Mouse (Mus musculus) hematopoietic stem cell, adult 5-6 weeks (primary cell): ENCODE results near the gene Fgfr1op. TPM values are rescaled to one million over a fixed set of nuclear protein-coding genes. Genes with fewer than 3 reads are reported as not detected.
A peak's percentile ranks its signal among the peaks of the same experiment; 100 is the strongest.

Source experiments
- ATAC-seq, 2 experiments: fragments of 125-278 bp in 1 of 2; replicated peaks in 1 of 2; 2 replicates each; pipeline ENCODE4 v1.8.0; 2016 to 2017; ENCODE audit warnings: inconsistent platforms in 2 of 2, mild to moderate bottlenecking in 2 of 2, moderate number of reproducible peaks in 2 of 2, low read depth in 1 of 2, moderate TSS enrichment in 1 of 2; ENCODE audit not compliant: low FRiP score in 2 of 2, poor library complexity in 2 of 2, severe bottlenecking in 2 of 2, insufficient read depth in 1 of 2, low TSS enrichment in 1 of 2
- total RNA-seq: library from RNA; stranded (forward); fragments of 172-1452, 232-1000 nt; gene quantifications from 2 replicates; pipeline ENCODE4 v1.2.3, GENCODE M21; 2017

The Fgfr1op gene
- total RNA-seq, 1 experiment from 2014 or later: 64.7 TPM

GRCm38 (mm10) chr17:8210170-8210569 lies 44.9 kb downstream of the Fgfr1op start:
- no peak for ATAC-seq

GRCm38 (mm10) chr17:8210675-8211074 lies 45.4 kb downstream of the Fgfr1op start:
- peak; percentile 51 to 52; a peak in 2 of 4 replicates for ATAC-seq

DNA sequence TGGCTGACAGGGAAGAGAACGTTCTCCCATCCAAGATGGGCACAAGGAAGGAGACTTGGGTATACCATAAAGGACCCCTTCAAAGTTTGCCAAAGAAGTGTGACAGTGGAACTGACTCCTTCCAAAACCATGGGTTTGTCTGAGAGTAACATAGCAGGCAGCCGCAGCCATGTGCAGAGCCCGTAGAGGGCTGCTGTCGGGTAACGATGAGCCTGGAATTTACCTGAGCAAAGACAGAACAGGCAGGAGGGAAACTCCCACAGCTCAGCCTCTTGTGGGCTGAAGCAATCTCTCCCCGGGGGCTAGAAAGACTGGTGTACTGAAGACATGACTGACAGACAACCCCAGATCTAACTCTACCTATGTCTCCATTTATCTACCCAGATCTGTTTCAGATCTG lies 46.1 kb downstream of the Fgfr1op start:
- no peak for ATAC-seq

DNA sequence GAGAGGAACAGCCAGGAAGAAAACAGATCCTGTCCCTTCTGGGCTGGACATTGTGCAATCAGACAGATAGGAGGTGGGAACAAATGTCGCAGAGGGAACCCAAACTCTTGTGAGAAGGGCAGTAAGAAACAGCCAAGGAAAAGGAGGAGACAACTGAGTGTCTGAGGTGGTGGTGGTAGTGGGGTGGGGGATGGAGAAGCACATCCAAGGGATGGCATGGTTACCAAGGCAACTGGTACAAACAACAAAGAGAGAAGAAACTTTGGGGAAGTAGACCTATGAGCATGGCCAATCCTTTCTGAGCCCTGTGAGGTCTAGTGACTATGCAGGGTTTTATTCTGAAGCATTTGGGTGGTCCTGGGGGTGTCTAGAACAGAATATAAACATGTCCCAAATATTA lies 49.1 kb downstream of the Fgfr1op start:
- peak; percentile 62 to 76 for ATAC-seq

GRCm38 (mm10) chr17:8215016-8215745 lies 49.9 kb downstream of the Fgfr1op start:
- ATAC-seq: no peak

GRCm38 (mm10) chr17:8223225-8223624 lies 57.9 kb downstream of the Fgfr1op start:
- no peak for ATAC-seq

DNA sequence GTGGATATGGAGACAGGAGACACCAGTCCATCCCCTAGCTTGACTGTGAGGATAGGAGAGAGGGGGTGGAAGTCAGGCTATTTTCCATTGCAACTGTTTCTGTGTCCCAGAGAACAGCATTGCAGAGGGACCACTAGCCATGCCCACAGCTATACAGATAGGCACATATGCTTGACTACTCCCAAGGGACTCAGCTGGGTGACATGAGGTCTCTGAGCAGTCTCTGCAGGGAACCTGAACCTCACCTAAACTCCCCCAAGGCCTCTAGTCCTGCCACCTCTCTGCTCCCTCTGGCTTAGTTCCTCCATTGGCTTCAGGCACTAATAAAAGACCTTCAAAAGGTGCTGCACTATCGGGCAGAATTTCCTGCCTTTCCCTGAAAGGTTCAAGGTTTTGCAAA lies 58.8 kb downstream of the Fgfr1op start:
- ATAC-seq: no peak

DNA sequence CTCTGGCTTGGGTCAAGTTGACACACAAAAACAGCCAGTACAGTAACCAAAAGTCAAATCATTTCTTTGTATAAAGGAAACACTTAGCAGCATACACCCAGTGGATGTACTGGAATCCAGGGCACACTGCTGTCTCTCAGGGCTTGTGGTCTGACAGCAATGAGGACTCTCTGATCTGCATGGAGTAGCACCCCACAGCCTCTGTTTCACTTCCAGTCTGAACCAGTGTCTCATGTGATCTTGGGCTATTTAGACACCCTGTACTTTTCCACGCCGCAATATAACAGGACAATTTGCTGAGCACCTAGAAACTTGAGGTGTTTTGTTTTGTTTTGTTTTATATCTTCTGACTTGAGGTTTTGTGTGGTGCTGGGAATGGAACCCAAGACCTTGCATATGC lies 59.9 kb downstream of the Fgfr1op start:
- no peak for ATAC-seq

GRCm38 (mm10) chr17:8225746-8226145 lies 60.4 kb downstream of the Fgfr1op start:
- ATAC-seq: no peak

DNA sequence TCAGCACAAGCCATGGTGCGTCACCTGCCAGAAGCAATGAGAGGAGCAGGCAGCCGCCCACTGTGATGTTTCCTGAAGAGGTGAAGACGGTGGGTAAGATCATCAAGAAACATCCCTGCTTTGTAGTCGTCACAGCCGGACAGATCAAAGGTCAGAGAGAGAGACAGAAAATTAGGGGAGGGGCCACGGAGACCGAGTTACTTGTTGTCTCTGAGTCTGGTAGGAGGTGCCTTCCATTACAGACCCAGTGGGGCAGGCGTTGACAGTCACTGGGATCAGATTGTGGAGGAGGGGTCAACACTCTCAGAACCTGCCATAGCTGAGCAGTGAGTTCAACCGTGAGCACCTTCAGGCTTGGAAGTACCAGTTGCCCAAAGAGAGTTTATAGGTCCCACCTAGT lies 63.3 kb downstream of the Fgfr1op start:
- ATAC-seq: no peak

DNA sequence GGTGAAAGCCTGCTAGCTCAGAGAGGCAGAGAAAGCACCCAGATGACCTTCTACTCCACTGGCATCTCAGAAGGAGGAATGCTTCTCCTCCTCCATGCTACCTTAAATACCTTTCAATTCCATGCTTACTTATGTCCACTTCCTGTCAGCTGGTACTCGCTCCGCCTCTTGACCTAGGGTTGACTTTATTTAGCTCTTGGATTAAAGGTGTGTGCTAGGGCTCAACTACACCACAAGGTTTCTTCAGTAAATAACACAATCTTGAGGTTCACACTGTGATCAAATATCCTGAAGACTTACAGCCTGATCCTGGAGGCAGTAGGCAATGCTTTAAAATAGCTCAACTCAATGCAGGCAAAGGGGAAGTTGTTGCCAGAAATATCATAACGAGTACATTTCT lies 64.3 kb downstream of the Fgfr1op start:
- ATAC-seq: no peak

DNA sequence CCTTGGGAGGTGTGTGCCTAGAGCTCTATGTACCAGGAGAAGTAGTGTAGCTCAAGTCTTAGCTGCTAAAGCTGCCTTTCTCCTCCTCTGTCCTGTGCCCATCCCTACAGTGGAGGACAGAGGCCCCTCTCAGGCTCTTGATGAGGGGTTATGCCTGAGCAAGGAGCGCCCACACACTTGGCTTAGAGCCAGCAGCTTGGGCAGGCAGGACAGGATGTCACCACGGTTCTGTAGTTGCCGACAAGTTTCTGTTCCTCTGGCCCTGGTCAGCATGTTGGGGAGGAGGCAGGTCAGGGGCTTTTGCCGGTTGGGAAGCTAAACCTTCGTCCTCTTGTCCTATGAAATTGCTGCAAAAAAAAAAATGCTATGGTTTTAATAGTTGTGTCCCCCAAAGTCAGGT lies 66.8 kb downstream of the Fgfr1op start:
- peak; percentile 36 to 58; a peak in 2 of 4 replicates for ATAC-seq

GRCm38 (mm10) chr17:8233618-8234214 lies 68.4 kb downstream of the Fgfr1op start:
- ATAC-seq: 0 out of 4 replicates have a peak, but pooled peaks of 1 of the 2 experiments have one; percentile 30

GRCm38 (mm10) chr17:8234537-8234936 lies 69.2 kb downstream of the Fgfr1op start:
- ATAC-seq: no peak

DNA sequence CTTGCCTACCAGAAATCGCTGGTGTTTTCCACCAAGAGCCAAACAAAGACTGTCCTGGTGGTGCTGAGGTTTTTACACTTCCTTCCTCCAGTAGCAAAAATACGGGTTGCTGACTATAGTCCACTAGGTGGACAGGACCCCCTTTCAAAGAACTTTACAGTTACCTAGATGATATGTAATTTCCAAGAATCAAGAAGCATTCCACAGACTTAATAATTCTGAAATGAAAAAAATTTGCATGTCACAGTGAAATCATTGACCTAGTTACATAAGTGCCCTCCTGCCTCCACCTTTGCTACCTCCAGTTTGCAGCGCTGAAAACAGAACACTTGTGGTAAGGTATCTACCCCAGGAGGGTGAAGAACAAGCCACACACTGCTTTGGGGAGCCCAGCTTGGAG lies 70.4 kb downstream of the Fgfr1op start, which contains the start of gene Ccr6:
Gene Ccr6 (plus strand): TSS at position 301 of the 400 bp plus-strand sequence.
- no peak for ATAC-seq

DNA sequence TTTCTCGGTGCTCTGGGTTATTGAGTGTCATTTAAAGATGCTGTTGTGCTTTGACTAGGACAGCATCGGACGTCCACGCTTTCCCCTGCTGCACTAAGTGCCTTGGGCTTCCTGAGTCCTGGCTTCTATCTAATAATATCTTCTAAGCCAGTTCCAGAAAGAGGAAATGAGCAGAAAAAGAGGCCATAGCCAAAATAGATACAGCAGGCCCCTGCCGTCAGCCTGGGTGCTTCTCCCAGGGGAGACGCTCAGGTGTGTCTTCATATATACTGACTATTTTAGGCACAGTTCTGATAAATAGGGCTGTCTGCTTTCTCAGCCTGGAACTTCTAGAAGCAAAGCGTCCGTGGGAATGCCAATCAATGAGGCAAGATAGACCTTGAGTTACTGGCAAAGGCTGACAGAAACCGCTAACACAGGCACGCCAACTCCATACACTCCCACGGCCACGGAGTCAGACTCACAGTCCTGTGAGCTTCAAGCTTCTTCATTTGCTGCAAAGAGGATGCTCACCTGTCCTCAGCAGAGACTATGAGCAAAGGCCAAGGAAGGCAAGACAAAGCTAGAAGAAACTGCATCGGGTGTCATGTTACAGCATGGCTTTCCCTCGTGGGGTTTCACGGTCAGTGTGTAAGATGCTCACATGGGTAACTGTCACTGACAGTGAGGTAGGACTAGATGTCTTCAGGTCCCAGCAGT lies 72.9 kb downstream of the Fgfr1op start:
- ATAC-seq: no peak

DNA sequence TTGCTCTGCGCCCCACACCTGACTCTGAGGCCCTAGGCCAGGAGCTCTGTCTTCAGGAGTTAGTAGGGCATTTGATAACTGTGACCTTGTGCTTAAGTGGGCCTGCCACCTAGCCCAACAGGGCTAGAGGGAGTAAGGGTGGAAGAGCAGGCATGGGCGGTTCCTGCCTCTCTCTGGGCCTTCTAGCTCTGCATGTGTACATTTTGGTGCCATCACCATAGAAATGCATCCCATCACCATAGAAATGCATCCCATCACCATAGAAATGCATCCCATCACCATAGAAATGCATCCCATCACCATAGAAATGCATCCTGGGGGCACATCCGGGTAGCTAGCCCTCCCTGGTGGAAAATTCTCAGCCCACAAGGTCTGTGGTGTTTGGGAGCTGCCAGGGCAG lies 74.3 kb downstream of the Fgfr1op start:
- ATAC-seq: no peak

DNA sequence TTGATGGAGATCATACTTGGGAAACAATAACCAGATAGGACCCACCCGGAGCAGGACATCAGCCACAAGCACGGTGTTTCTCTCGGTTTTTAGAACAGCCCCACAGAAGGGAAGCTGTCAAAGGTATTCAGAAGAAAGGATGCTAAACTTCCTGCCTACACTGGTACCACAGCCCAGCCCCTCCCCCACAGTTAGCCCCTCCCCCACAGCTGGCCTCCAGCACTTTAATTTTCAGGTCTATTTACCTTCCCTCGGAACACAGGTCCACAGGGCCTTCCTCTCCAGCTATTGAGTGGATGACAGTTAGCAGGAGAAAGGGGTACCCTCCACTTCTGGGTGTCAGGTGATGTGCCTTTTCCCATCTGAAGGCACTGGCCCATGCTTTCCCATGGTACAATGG lies 75.2 kb downstream of the Fgfr1op start:
- ATAC-seq: no peak
